Mouse (Mus musculus) bone marrow macrophage, adult 2 months (primary cell): Measurements from ENCODE around the gene Vipr1.

ENCODE experiments used
- CTCF ChIP-seq: IDR thresholded peaks from 2 replicates; pipeline ENCODE4 v1.5.1; 2012; ENCODE audit warnings: low read depth, mild to moderate bottlenecking, low read length, moderate library complexity
- POLR2A ChIP-seq: IDR thresholded peaks from 2 replicates; pipeline ENCODE4 v1.6.1; 2012; ENCODE audit warnings: mild to moderate bottlenecking, low read depth, low read length, borderline replicate concordance

DNA sequence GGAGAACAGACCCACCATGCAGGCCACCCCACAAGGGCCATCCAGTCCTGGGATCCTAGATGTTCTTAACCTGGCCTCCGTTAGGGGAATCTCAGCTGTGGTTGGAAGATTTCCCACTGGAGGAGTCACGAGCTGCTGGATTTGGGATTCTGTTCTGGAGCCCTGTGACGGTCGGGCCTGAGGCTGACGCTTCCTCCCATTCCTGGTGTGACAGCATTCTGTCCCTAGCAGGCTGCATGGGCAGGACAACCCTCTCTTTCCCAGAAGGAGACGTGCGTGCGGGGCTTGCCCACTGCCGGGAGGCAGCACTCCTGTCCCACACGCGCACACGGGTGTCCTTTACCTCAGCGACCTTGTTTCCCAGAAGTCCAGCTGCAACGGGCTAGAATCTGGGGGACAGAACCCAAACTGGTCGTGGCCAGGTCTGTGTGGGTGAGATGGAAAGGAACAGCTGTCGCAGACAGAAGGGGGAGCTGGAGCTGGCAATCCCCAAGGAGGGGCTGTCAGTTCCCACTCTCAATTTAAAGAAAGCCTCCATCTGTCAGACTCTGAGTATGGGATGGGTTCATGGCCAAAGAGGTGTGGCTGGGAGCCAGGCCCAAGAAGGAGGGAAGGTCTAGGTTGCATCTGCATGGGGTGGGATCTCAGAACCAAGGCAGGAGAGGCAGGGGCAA is 24.6 kb downstream of the Vipr1 start:
- TF ChIP-seq POLR2A (no peak), CTCF (no peak)
